Mouse (Mus musculus) gastrocnemius, postnatal 36 days (tissue): ENCODE data around the gene Rfpl4. TPM values are rescaled to one million over a fixed set of nuclear protein-coding genes. Genes with fewer than 3 reads are reported as not detected.
A peak's percentile ranks its signal among the peaks of the same experiment; 100 is the strongest.
"Not testable (repeated sequence)": the region's sequence is repeated elsewhere in the genome, so short reads cannot be mapped to it uniquely, and the experiment has no call there.

Experiments used
- DNase-seq, 2 experiments: peaks; one replicate each; pipeline ENCODE4 v3.0.0; 2022
- intact Hi-C: fragments of 180-260 bp; cut with DNase I; formaldehyde crosslinking; loops from one replicate; pipeline ENCODE4 v1.15.1; 2025
- long read RNA-seq, 2 experiments: library from polyadenylated mRNA; stranded (forward); transcript quantifications; one replicate each; pipeline ENCODE4 v2.0.0; 2021
- total RNA-seq, 2 experiments: library from RNA; stranded (reverse); gene quantifications; 2 replicates each; pipeline ENCODE4 v1.2.3; 2021

Rfpl4 gene
- total RNA-seq, result not detected
- long read RNA-seq, experiment 1, result 0 reads
- long read RNA-seq, experiment 2, result 0 reads

- intact Hi-C loops, result no loop called here
Measured at GRCm38 (mm10) chr7:5116850-5117249, at the start of gene Rfpl4. Gene Rfpl4 (minus strand): TSS chr7:5116950.

GRCm38 (mm10) chr7:5149570-5149969, 32.8 kb upstream of the Rfpl4 start, which contains the start of gene Vmn1r55:
Gene Vmn1r55 (minus strand): TSS chr7:5149670.
- DNase-seq, intact Hi-C loops: not testable (repeated sequence)

More at GRCm38 (mm10) chr7:5116850-5117249, at the start of gene Rfpl4:
- DNase-seq, result no peak

- intact Hi-C loops, result no loop called here
- DNase-seq, result peak; percentile 57 to 65
Measured at GRCm38 (mm10) chr7:5125549-5126406, 9.0 kb upstream of the Rfpl4 start, which contains the start of gene Rasl2-9. Gene Rasl2-9 (minus strand): TSS chr7:5125950.

GRCm38 (mm10) chr7:5125078-5125477, 8.3 kb upstream of the Rfpl4 start:
- no peak for DNase-seq
- intact Hi-C loops, result no loop called here

GRCm38 (mm10) chr7:5112701-5113100, 4.0 kb downstream of the Rfpl4 start:
- DNase-seq, result no peak
- intact Hi-C loops, result no loop called here

- intact Hi-C loops, result no loop called here
- no peak for DNase-seq
Measured at GRCm38 (mm10) chr7:5109301-5109700, 7.4 kb downstream of the Rfpl4 start.

GRCm38 (mm10) chr7:5108272-5108671, 8.5 kb downstream of the Rfpl4 start:
- no peak for DNase-seq
- intact Hi-C loops, result no loop called here

GRCm38 (mm10) chr7:5102564-5102963, 14.2 kb downstream of the Rfpl4 start:
- no peak for DNase-seq
- intact Hi-C loops, result no loop called here

GRCm38 (mm10) chr7:5101066-5101663, 15.6 kb downstream of the Rfpl4 start:
- DNase-seq, result no peak
- intact Hi-C loops, result no loop called here

GRCm38 (mm10) chr7:5099796-5100195, 17.0 kb downstream of the Rfpl4 start:
- intact Hi-C loops, result no loop called here
- no peak for DNase-seq

- intact Hi-C loops, result no loop called here
- no peak for DNase-seq
Measured at GRCm38 (mm10) chr7:5098769-5099168, 18.0 kb downstream of the Rfpl4 start.

GRCm38 (mm10) chr7:5092831-5093510, 23.8 kb downstream of the Rfpl4 start:
- DNase-seq, result no peak

GRCm38 (mm10) chr7:5092381-5092780, 24.4 kb downstream of the Rfpl4 start:
- no peak for DNase-seq
- intact Hi-C loops, result no loop called here

More at GRCm38 (mm10) chr7:5092831-5093510, 23.8 kb downstream of the Rfpl4 start:
- intact Hi-C loops, result no loop called here

- intact Hi-C loops, result no loop called here
- no peak for DNase-seq
Measured at GRCm38 (mm10) chr7:5091008-5091728, 25.6 kb downstream of the Rfpl4 start.

GRCm38 (mm10) chr7:5089853-5090252, 26.9 kb downstream of the Rfpl4 start:
- no peak for DNase-seq
- intact Hi-C loops, result loop anchor here (10.0 kb wide), 1 partner anchor 1395 kb away; the partner anchor contains the start of genes Mboat7 and Tsen34

- intact Hi-C loops, result loop anchor here (10.0 kb wide), 1 partner anchor 1393 kb away; the partner anchor contains the start of genes Mboat7 and Tsen34
- no peak for DNase-seq
Measured at GRCm38 (mm10) chr7:5087886-5088285, 28.9 kb downstream of the Rfpl4 start.

- DNase-seq, result no peak
Measured at GRCm38 (mm10) chr7:5086921-5087440, 29.8 kb downstream of the Rfpl4 start.

GRCm38 (mm10) chr7:5085512-5085911, 31.2 kb downstream of the Rfpl4 start:
- DNase-seq, result no peak
- intact Hi-C loops, result loop anchor here (10.0 kb wide), 1 partner anchor 1391 kb away; the partner anchor contains the start of genes Mboat7 and Tsen34

More at GRCm38 (mm10) chr7:5086921-5087440, 29.8 kb downstream of the Rfpl4 start:
- intact Hi-C loops, result loop anchor here (10.0 kb wide), 1 partner anchor 1392 kb away; the partner anchor contains the start of genes Mboat7 and Tsen34

GRCm38 (mm10) chr7:5083325-5084105, 33.2 kb downstream of the Rfpl4 start:
- no peak for DNase-seq
- intact Hi-C loops, result loop anchor here (10.0 kb wide), 1 partner anchor 1389 kb away; the partner anchor contains the start of genes Mboat7 and Tsen34
